In genomic region chr8:105700966-105701824, GRCm38 (mm10) we compare ENCODE assay signal across 8 mouse cellular contexts. TPM values are rescaled to one million over a fixed set of nuclear protein-coding genes. Genes with fewer than 3 reads are reported as not detected.
DNase-seq lines count a peak whose midpoint lies in the region; ATAC-seq and TF ChIP-seq lines count a peak whose summit lies in the region.

TSS of gene Acd (minus strand) at chr8:105701102.
TSS of gene Pard6a (plus strand) at chr8:105701148.

- intact Hi-C loops in heart, postnatal 10 days (cut with DNase I): no loop called here

- ATAC-seq in forebrain, embryonic 13.5 days: peak; percentile 84
- ATAC-seq in liver, postnatal 0 days: peak; percentile 85
- peak; percentile 77 for ATAC-seq in neural tube, embryonic 14.5 days (ENCODE audit: low read depth)

- H3K27me3 ChIP-seq in E14TG2a.4 (ENCODE audit: insufficient read depth, low read length): peaks cover 15% of the 10 kb centered on the region; the same call in 1 of the 2 replicates
- no peaks in the 10 kb centered on the region for H3K27me3 ChIP-seq in forebrain, embryonic 13.5 days
- no peaks in the 10 kb centered on the region for H3K27me3 ChIP-seq in liver, postnatal 0 days (ENCODE audit: insufficient read depth, low read length)
- no peaks in the 10 kb centered on the region for H3K27me3 ChIP-seq in neural tube, embryonic 14.5 days (ENCODE audit: control insufficient read depth, insufficient read depth, low read length)

- TF ChIP-seq CTCF in E14TG2a.4 (conservative IDR thresholded peaks at IDR 0.05; ENCODE audit: low read length): no peak
- TF ChIP-seq CTCF in liver, postnatal 0 days (IDR thresholded peaks at IDR 0.05; ENCODE audit: low read depth): no peak

- peaks cover 57% of the 10 kb centered on the region for H3K4me1 ChIP-seq in E14TG2a.4 (replicated peaks; ENCODE audit: low read depth, low read length)
- peaks cover 25% of the 10 kb centered on the region for H3K4me1 ChIP-seq in forebrain, embryonic 13.5 days
- H3K4me1 ChIP-seq in liver, postnatal 0 days (ENCODE audit: insufficient read depth): peaks cover 13% of the 10 kb centered on the region
- H3K4me1 ChIP-seq in neural tube, embryonic 14.5 days (ENCODE audit: control insufficient read depth, insufficient read depth, low read length): peaks cover 17% of the 10 kb centered on the region

- H3K4me2 ChIP-seq in forebrain, embryonic 13.5 days: peak within 1 kb of the TSS; percentile 96
- H3K4me2 ChIP-seq in liver, postnatal 0 days (ENCODE audit: low read depth, low read length): peak within 1 kb of the TSS; percentile 87
- peak within 1 kb of the TSS; percentile 98 for H3K4me2 ChIP-seq in neural tube, embryonic 14.5 days (ENCODE audit: low read depth, low read length)

- H3K9ac ChIP-seq in forebrain, embryonic 13.5 days: peak within 1 kb of the TSS; percentile 80
- H3K9ac ChIP-seq in liver, postnatal 0 days (replicated peaks): peak within 1 kb of the TSS; percentile 66
- H3K9ac ChIP-seq in neural tube, embryonic 14.5 days (replicated peaks; ENCODE audit: low read depth, low read length): peak within 1 kb of the TSS; percentile 61

- peak; percentile 94 for DNase-seq in c-Kit-positive CD71-positive TER-119-positive erythroid progenitor cells, embryonic 14.5 days (ENCODE audit: low spot score)
- peak; percentile 97 for DNase-seq in heart, postnatal 10 days
- peak; percentile 76 for DNase-seq in large intestine, adult 2 months (ENCODE audit: low read depth, low spot score)
- DNase-seq in liver, postnatal 0 days: peak; percentile 98
- DNase-seq in testis, postnatal 10 days (ENCODE audit: low spot score): peak; percentile 98

- no peaks in the 10 kb centered on the region for H3K9me3 ChIP-seq in E14TG2a.4 (ENCODE audit: low read length)
- H3K9me3 ChIP-seq in forebrain, embryonic 13.5 days (replicated peaks): no peaks in the 10 kb centered on the region
- H3K9me3 ChIP-seq in liver, postnatal 0 days (ENCODE audit: low read length): no peaks in the 10 kb centered on the region
- H3K9me3 ChIP-seq in neural tube, embryonic 14.5 days (ENCODE audit: control insufficient read depth, low read length): no peaks in the 10 kb centered on the region

- peak within 1 kb of the TSS; percentile 94 for H3K27ac ChIP-seq in forebrain, embryonic 13.5 days
- H3K27ac ChIP-seq in liver, postnatal 0 days (ENCODE audit: low read depth): peak within 1 kb of the TSS; percentile 80
- peak within 1 kb of the TSS; percentile 94 for H3K27ac ChIP-seq in neural tube, embryonic 14.5 days (ENCODE audit: low read depth, low read length)

- H3K36me3 ChIP-seq in E14TG2a.4 (ENCODE audit: insufficient read depth, low read length): peaks cover 65% of the 10 kb centered on the region
- H3K36me3 ChIP-seq in forebrain, embryonic 13.5 days (ENCODE audit: poor library complexity, severe bottlenecking): peaks cover 58% of the 10 kb centered on the region
- peaks cover 23% of the 10 kb centered on the region for H3K36me3 ChIP-seq in liver, postnatal 0 days (replicated peaks; ENCODE audit: insufficient read depth, low read length)
- H3K36me3 ChIP-seq in neural tube, embryonic 14.5 days (ENCODE audit: control insufficient read depth, insufficient read depth, low read length): peaks cover 24% of the 10 kb centered on the region

- under 1% methylated on average over 60 of the region's 60 CpGs for WGBS in forebrain, embryonic 13.5 days
- under 1% methylated on average over 60 of the region's 60 CpGs for WGBS in large intestine, adult 2 months
- under 1% methylated on average over 58 of the region's 60 CpGs for WGBS in liver, postnatal 0 days (ENCODE audit: insufficient replicate concordance)
- under 1% methylated on average over 60 of the region's 60 CpGs for WGBS in neural tube, embryonic 14.5 days

- peak within 1 kb of the TSS; percentile 93 for H3K4me3 ChIP-seq in E14TG2a.4 (replicated peaks; ENCODE audit: low read length)
- peak within 1 kb of the TSS; percentile 70 for H3K4me3 ChIP-seq in forebrain, embryonic 13.5 days
- H3K4me3 ChIP-seq in liver, postnatal 0 days (ENCODE audit: low read depth, low read length): peak within 1 kb of the TSS; percentile 71
- peak within 1 kb of the TSS; percentile 51 for H3K4me3 ChIP-seq in neural tube, embryonic 14.5 days (ENCODE audit: low read depth, low read length)

- no peak for TF ChIP-seq EP300 in liver, postnatal 0 days (IDR thresholded peaks at IDR 0.05; ENCODE audit: low read depth)

RNA-seq across cellular contexts. Expression of gene Acd, which starts in this region (rescaled TPM):
- polyA plus RNA-seq in forebrain, embryonic 13.5 days (2015; fragmentation: Nextera tagmentation; extraction: Ambion mirVana): 98.3 and 99.2 TPM in 2 replicates
- total RNA-seq in heart, postnatal 10 days (2021): 10 to 100 TPM; 20.8 to 21.2 TPM
- polyA plus RNA-seq in large intestine, adult 2 months (2012; rRNA removed): 25.5 and 26.4 TPM in 2 replicates
- polyA plus RNA-seq in liver, postnatal 0 days (2015; fragmentation: Nextera tagmentation; extraction: Ambion mirVana): 20.6 and 22.4 TPM in 2 replicates
- 79.5 and 83.9 TPM in 2 replicates for polyA plus RNA-seq in neural tube, embryonic 14.5 days (2014; fragmentation: Nextera tagmentation; extraction: Ambion mirVana)

RNA-seq across cellular contexts. Expression of gene Pard6a, which starts in this region (rescaled TPM):
- 42.1 and 43.6 TPM in 2 replicates for polyA plus RNA-seq in forebrain, embryonic 13.5 days (2015; fragmentation: Nextera tagmentation; extraction: Ambion mirVana)
- total RNA-seq in heart, postnatal 10 days (2021): 1 to 10 TPM; 7.1 to 9.1 TPM
- polyA plus RNA-seq in large intestine, adult 2 months (2012; rRNA removed): 9.2 and 11.5 TPM in 2 replicates
- 5.0 and 6.6 TPM in 2 replicates for polyA plus RNA-seq in liver, postnatal 0 days (2015; fragmentation: Nextera tagmentation; extraction: Ambion mirVana)
- polyA plus RNA-seq in neural tube, embryonic 14.5 days (2014; fragmentation: Nextera tagmentation; extraction: Ambion mirVana): 48.1 and 60.6 TPM in 2 replicates

Comparison
In these comparisons a context has a peak if more than half of its experiments do, and no peak if none do; other contexts are left out.
1. Peak in every context shown above with its lines: DNase-seq, ATAC-seq, H3K4me3 ChIP-seq and H3K27ac ChIP-seq.